Mouse (Mus musculus) G1E (cell line): ENCODE measurements at regions not wholly inside any gene's neighbourhood (a gene's known extent, or its start where the extent isn't known, plus 50 kb on each side); places are given as distances from the start of the nearest gene placed in this dataset.

Source experiments
- CTCF ChIP-seq: IDR thresholded peaks from 2 replicates; pipeline ENCODE4 v1.5.1; 2012; ENCODE audit warnings: low read depth, low read length, inconsistent platforms, mixed read lengths
- TAL1 ChIP-seq: conservative IDR thresholded peaks from 2 replicates; pipeline ENCODE4 v1.6.1; 2012; ENCODE audit warnings: low read depth, low read length, inconsistent platforms, mixed read lengths

DNA sequence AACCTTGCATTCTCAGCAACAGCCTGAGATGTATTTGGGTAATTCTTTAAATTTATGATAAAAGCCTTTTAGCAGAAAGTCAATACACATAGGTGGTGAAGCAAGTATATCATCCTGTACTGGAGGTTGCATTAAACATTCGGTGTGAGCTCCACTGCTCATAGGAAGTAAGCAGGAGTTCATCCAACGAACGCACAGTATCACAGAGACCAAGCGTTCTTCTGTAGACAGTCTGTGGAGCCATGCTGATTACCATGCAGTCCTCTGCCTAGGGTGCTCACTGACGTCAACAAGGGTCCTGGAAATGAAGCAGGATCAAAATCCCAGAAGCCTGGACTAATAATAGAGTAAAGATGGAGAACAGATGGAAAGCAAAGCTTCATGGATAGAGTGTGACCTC lies 391.1 kb upstream of the Mef2c start:
- no peak for TF ChIP-seq CTCF
- no peak for TF ChIP-seq TAL1
